Mouse (Mus musculus) heart, adult 2 months (tissue): ENCODE measurements around the gene Itga4.

Experiments used
- CTCF ChIP-seq: fragments of 200-600 bp; IDR thresholded peaks from 2 replicates; pipeline ENCODE4 v1.8.1; 2022; ENCODE audit warnings: antibody characterized with exemption, mild to moderate bottlenecking, moderate library complexity
- EP300 ChIP-seq: fragments of 200-500 bp; IDR thresholded peaks from 2 replicates; pipeline ENCODE4 v1.6.1; 2011; ENCODE audit warnings: low read depth, low read length, control low read depth; ENCODE audit not compliant: insufficient read depth

DNA sequence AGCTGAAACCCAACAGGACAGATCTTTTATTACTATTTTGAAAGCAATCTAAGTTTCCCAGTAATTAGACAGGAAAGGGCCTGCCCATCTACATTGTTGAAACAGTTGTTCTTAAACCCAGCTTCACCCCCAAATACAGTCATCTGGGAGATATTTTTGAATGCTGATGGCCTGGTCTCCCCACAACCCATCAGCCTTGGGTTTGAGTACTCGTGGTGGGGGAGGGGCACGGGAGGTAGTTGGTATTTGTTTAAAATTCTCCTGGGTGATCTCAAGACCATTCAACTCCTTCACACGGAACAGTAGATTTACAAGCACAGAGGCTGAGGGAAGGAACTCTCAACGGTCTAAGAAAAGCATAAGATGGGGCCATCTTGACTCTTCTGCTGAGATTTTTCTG lies 13.6 kb downstream of the Itga4 start:
- TF ChIP-seq EP300 (no peak), CTCF (no peak)
